Mouse (Mus musculus) forebrain, embryonic 15.5 days (tissue): Measurements from ENCODE around the gene Phf13. TPM values are rescaled to one million over a fixed set of nuclear protein-coding genes. Genes with fewer than 3 reads are reported as not detected.

Source experiments
- ATAC-seq: fragments of 200-750 bp; cut with Nextera tagmentation; replicated peaks from 2 replicates; pipeline ENCODE4 v1.8.0; 2017; ENCODE audit warnings: mild to moderate bottlenecking, moderate TSS enrichment, moderate library complexity
- H3K27ac ChIP-seq: fragments of 300-500 bp; sonication (generic); replicated peaks from 2 replicates; pipeline ENCODE4 v1.5.1; 2015; ENCODE audit warnings: mild to moderate bottlenecking, inconsistent platforms
- H3K27me3 ChIP-seq: fragments of 300-500 bp; sonication (generic); 2 replicates; pipeline ENCODE4 v1.6.1; 2015; ENCODE audit warnings: inconsistent platforms
- H3K36me3 ChIP-seq: fragments of 300-500 bp; sonication (generic); 2 replicates; pipeline ENCODE4 v1.6.1; 2015; ENCODE audit warnings: mild to moderate bottlenecking, inconsistent platforms
- H3K4me1 ChIP-seq: fragments of 300-500 bp; sonication (generic); 2 replicates; pipeline ENCODE4 v1.6.1; 2015; ENCODE audit warnings: inconsistent platforms
- H3K4me2 ChIP-seq: fragments of 300-500 bp; sonication (generic); replicated peaks from 2 replicates; pipeline ENCODE4 v1.6.1; 2015; ENCODE audit warnings: mild to moderate bottlenecking, inconsistent platforms
- H3K4me3 ChIP-seq: fragments of 300-500 bp; sonication (generic); 2 replicates; pipeline ENCODE4 v1.5.1; 2015; ENCODE audit warnings: mild to moderate bottlenecking, inconsistent platforms
- H3K9ac ChIP-seq: fragments of 300-500 bp; sonication (generic); replicated peaks from 2 replicates; pipeline ENCODE4 v1.6.1; 2015; ENCODE audit warnings: mild to moderate bottlenecking, inconsistent platforms
- H3K9me3 ChIP-seq: fragments of 300-500 bp; sonication (generic); 2 replicates; pipeline ENCODE4 v1.6.1; 2016; ENCODE audit warnings: inconsistent platforms
- WGBS: fragments of 180-500 bp; shearing (Covaris S2); methylation state at CpG from one replicate; pipeline ENCODE4 v1.1.7; 2015; ENCODE audit warnings: mixed read lengths; 5-methylcytosine and 5-hydroxymethylcytosine counted together
- polyA plus RNA-seq: library from polyadenylated mRNA; unstranded; fragments of >200 nt; fragmentation: Nextera tagmentation; extraction: Ambion mirVana; gene quantifications from 2 replicates; pipeline ENCODE4 v1.2.1, GENCODE M21; 2015

Phf13 gene
- polyA plus RNA-seq, 1 experiment from 2014 or later: 21.8 TPM

DNA sequence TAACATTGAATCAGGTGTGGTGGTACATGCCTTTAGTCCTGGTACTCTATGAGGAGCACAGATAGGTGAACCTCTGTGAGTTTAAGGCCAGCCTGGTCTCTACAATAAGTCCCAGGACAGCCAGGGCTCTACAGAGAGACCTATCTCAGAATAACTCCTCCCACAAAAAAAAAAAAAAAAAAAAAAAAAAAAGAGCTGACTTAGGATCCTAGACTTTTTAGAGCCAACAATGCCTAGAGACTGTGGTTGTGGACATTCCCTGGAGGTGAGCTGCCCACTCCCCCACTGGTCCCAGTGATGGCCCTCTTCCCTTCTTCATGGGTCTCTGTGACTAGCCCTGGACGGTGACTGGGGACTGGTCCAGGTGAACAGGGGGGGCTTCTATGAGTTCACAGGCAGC lies 40.3 kb downstream of the Phf13 start:
- Histone ChIP-seq H3K36me3 (peaks cover 55% of the 10 kb centered on the region), H3K4me2 (no peak overlapping the region), H3K27ac (no peak overlapping the region), H3K9ac (no peak overlapping the region), H3K27me3 (no peaks in the 10 kb centered on the region), H3K4me3 (no peak overlapping the region), H3K4me1 (no peaks in the 10 kb centered on the region), H3K9me3 (no peaks in the 10 kb centered on the region)
- WGBS: 91% methylated on average over 1 of the region's 1 CpGs
- no peak for ATAC-seq

DNA sequence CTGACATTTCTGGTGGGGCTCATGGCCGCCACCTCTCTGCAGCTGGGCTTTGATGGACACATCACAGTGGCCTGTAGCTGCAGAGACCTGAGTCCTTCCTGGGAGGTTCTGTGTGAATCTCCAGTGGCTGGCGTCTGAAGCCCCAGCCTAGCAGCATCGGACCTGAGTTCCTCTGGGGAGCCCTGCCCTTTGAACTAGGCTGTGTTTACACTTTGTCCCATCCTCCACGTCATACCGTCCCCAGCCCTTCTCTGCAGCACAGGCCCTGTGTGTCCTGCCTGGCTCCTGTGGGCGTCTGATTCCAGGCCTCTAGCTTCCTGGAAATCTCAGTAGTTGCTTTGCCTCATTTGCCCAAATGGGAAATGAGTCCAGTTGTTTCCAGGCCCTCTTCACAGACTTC lies 42.8 kb downstream of the Phf13 start:
- WGBS: 89% methylated on average over 6 of the region's 6 CpGs
- H3K9me3 ChIP-seq: no peaks in the 10 kb centered on the region
- peaks cover 41% of the 10 kb centered on the region for H3K36me3 ChIP-seq
- H3K27ac ChIP-seq: no peak overlapping the region
- no peak overlapping the region for H3K4me3 ChIP-seq
- H3K27me3 ChIP-seq: no peaks in the 10 kb centered on the region
- no peak for ATAC-seq
- no peaks in the 10 kb centered on the region for H3K4me1 ChIP-seq
- no peak overlapping the region for H3K4me2 ChIP-seq
- no peak overlapping the region for H3K9ac ChIP-seq

DNA sequence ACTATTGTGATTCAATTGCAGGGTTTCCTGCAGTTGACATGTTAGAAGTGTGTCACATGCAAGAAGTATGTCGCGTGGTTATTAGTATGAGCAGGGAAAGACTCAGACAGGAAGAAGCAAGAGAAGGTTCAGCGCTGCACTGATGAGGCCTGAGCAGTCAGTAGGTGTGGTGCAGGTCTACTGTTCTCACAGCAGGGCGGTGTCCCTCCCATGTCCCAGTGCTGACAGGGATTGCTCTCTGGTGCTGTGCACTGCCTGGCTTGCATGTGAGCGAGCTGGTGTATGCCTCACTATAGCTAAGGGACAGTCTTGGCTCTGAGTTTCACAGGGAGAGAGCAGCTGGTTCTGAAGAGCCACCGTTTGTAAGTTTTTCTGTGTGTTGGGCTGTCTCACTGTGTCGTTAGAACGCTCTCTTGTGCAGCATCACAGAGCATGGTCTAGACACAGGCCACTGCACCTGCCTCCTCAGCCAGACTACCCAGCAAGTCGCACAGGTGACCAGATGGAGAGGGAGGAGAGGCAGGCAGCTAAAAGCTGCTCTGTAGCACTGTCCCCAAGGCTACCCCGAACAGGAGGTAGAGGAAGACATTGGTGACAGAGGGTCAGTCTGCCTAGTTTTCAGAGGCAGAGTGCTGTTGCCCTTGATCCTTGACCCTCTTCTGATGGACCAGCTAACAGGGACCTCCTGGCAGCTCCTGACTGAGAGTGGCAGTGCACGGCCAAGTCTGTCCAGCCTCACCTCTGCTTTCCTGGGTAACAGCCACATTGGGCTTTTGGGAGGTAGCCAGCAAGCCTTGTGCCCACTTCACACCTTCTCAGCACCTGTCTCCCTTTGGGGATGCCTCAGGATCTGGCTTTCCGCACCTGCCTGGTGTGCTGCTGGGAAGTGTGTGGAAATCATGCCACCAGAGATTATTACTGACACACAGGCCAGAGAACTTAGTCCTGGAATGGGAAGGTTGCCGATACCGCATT lies 47.3 kb downstream of the Phf13 start:
- H3K36me3 ChIP-seq: peaks cover 15% of the 10 kb centered on the region
- no peaks in the 10 kb centered on the region for H3K27me3 ChIP-seq
- no peak overlapping the region for H3K9ac ChIP-seq
- no peak overlapping the region for H3K27ac ChIP-seq
- H3K4me3 ChIP-seq: no peak overlapping the region
- H3K9me3 ChIP-seq: no peaks in the 10 kb centered on the region
- H3K4me1 ChIP-seq: no peaks in the 10 kb centered on the region
- no peak for ATAC-seq
- H3K4me2 ChIP-seq: no peak overlapping the region
- WGBS: 90% methylated on average over 14 of the region's 14 CpGs

DNA sequence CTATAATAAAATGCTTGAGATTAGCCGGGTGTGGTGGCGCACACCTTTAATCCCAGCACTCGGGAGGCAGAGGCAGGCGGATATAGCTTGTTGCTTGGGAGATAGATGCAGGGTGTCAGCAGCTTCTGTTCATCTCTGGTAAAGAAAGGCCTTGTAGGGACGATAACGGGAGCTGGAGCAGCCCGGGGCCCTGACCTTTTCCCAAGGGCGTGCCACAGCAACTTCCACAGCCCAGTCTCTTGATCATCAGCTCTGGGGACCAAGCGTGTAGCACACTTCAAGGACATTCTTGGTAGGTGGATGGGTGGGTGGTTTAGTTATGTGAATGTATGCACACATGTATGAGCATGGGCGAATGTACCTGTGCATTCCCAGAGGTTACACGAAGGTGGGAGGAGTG lies 49.8 kb downstream of the Phf13 start:
- H3K4me1 ChIP-seq: no peaks in the 10 kb centered on the region
- no peaks in the 10 kb centered on the region; the same call in 1 of the 2 replicates for H3K36me3 ChIP-seq
- H3K4me2 ChIP-seq: no peak overlapping the region
- 90% methylated on average over 11 of the region's 11 CpGs for WGBS
- H3K9ac ChIP-seq: no peak overlapping the region
- no peaks in the 10 kb centered on the region for H3K27me3 ChIP-seq
- H3K9me3 ChIP-seq: no peaks in the 10 kb centered on the region
- ATAC-seq: no peak
- H3K27ac ChIP-seq: no peak overlapping the region
- no peak overlapping the region for H3K4me3 ChIP-seq

Other genes starting within 250 kb of the Phf13 start
- gene Camta1, start 134.4 kb downstream of the Phf13 start, polyA plus RNA-seq: 130 and 141 TPM in 2 replicates
- gene Dnajc11, start 62.6 kb downstream of the Phf13 start, polyA plus RNA-seq: 81.1 and 82.4 TPM in 2 replicates
- gene Thap3, start 7.3 kb downstream of the Phf13 start, polyA plus RNA-seq: 41.4 and 41.6 TPM in 2 replicates
- gene Klhl21, start 12.5 kb upstream of the Phf13 start, polyA plus RNA-seq: 3.0 and 3.5 TPM in 2 replicates
- 18.0 and 21.5 TPM in 2 replicates for gene Zbtb48, start 31.4 kb upstream of the Phf13 start, polyA plus RNA-seq
- 1.5 TPM in 2 replicates for gene Tas1r1, start 42.3 kb upstream of the Phf13 start, polyA plus RNA-seq
- gene Nol9, start 43.1 kb upstream of the Phf13 start, polyA plus RNA-seq: 26.4 and 27.9 TPM in 2 replicates
- 9.3 and 10.9 TPM in 2 replicates for gene Plekhg5, start 76.2 kb upstream of the Phf13 start, polyA plus RNA-seq
- 0.53 and 1.0 TPM in 2 replicates for gene Tnfrsf25, start 119.7 kb upstream of the Phf13 start, polyA plus RNA-seq
- 0.09 and 0.10 TPM in 2 replicates for gene Espn, start 156.1 kb upstream of the Phf13 start, polyA plus RNA-seq
- gene Hes2, start 162.6 kb upstream of the Phf13 start, polyA plus RNA-seq: not detected in 2 replicates
- 210 and 219 TPM in 2 replicates for gene Acot7, start 181.9 kb upstream of the Phf13 start, polyA plus RNA-seq